Mouse (Mus musculus) mouse embryonic stem cell (cell line): ENCODE results near the gene 4933402N03Rik.

Experiments
- in situ Hi-C, 2 experiments: fragments of 300-500 bp; cut with MboI; formaldehyde crosslinking; loops; 1 replicate in 1 of 2; 3 replicates in 1 of 2; pipeline ENCODE4 v1.14.3; 2019 to 2020; ENCODE audit warnings: low sequenced_read_pairs in 2 of 2, low pct_unique_long_range_greater_than_20kb in 1 of 2, mixed read lengths in 1 of 2; ENCODE audit not compliant: unreplicated experiment in 1 of 2

4933402N03Rik gene

DNA sequence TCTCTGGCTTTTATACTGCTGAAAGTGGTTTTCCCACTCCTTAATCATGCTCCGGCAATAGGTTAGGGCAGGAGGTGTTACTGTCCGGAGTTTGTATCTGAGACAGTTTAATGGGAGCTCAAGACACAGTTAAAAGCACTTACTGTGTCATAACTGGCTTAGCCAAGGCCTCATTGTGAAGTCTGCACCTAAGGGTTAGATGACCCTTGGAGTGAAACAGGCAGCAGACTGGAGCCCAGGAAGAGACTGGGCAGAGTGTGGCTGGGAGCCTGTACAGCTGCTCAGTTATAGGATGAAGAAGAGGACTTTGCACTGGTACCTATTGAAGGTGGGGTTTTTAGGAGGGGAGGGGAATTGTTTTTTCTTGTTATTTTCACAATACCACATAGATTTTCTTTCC is at the start of gene 4933402N03Rik:
TSS of gene 4933402N03Rik (minus strand) at position 101 of the 400 bp plus-strand sequence.
- in situ Hi-C loops, result no loop called here

DNA sequence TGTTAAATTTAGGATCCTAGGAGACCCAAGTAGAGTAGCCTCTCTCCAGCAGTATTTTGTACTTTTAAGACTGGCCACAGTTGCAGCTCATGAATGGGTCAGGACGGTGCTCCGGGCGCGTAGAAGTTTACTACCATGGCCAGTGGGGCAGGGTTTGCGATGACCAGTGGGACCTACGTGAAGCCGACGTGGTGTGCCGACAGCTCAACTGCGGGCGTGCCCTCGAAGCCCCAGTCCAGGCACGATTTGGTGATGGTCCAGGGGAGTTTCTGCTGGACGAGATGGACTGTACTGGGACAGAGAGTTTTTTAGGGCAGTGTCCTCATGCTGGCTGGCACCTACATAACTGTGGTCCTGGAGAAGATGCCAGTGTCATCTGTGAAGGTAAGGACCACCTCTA is 41.9 kb upstream of the 4933402N03Rik start:
- in situ Hi-C loops, result no loop called here

DNA sequence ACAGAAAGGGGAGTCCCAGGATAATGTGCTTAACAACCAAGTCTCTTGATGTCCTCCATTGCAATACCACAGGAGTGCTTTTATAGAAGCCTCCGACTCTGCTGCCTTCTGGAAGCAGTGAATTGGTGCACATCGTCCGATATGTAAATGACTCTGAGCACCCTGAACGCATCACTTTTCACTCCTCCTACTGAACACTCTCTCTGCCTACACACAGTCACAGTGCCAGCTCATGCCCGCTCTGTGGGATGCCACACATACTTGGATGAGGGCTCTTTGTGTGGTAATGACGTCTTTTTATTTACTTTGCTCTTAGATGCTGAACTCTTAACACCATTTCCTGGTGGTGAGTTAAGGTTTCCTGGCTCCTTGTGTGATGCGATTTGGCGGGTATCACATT is 40.9 kb upstream of the 4933402N03Rik start:
- in situ Hi-C loops, result no loop called here

DNA sequence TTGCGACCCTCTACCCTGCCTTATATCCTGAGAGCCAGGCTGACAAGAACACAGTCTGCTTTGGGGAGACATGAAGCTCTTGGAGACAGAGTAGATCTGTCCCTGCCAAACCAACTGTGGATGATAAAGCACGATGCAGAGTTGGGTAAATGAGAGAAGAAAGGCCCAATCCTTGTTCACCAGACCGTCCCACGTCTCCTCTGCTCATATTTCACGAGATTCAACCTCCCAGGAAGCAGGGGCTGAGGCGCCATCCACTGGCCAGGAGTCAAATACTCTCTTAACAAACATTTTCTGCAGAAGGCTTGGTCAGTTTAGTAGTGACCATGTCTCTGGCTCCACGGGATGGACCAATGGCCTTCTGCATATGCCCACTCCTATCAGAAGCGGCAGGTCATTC is 38.2 kb upstream of the 4933402N03Rik start:
- in situ Hi-C loops, result no loop called here

DNA sequence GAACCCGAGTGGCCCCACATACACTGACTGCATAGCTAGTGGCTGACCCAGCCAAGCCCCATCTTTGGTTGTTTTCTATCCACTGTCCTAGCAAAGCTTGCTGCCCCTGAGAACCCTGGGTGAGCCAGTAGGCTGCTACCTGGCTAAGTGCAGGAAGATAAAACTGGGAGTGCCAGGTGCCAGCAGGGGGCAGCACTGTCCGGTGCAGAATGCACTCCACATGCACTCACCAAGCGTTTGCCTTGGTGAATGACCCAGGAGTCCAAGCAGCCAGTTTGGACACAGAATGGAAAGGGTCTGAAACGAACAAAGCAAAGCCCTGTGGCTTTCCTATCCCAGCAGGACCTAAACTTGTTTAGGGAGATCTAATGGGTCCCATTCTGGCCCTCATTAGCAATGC is 36.6 kb upstream of the 4933402N03Rik start:
- in situ Hi-C loops, result no loop called here

DNA sequence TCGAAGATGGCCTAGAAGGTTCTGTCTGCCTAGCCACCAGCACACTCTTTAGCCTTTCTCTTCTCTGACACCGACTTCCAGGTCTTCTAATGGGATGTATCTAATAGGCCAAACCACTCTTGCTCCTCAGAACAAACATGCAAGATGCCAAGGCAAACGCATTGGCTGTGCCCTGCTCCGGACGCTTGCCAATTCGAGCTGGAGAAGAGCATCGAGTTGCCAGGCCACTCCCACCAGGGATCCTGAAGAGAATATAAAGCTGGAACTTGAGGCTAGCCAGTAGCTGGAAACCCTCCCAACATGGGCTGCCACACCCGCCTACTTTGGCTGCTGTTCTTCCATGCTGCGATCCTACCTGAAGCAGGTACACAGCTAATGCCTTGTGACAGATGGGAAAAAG is 28.0 kb upstream of the 4933402N03Rik start, which contains the start of gene 5430419D17Rik:
TSS of gene 5430419D17Rik (plus strand) at position 282 of the 400 bp plus-strand sequence.
- in situ Hi-C loops, result no loop called here

DNA sequence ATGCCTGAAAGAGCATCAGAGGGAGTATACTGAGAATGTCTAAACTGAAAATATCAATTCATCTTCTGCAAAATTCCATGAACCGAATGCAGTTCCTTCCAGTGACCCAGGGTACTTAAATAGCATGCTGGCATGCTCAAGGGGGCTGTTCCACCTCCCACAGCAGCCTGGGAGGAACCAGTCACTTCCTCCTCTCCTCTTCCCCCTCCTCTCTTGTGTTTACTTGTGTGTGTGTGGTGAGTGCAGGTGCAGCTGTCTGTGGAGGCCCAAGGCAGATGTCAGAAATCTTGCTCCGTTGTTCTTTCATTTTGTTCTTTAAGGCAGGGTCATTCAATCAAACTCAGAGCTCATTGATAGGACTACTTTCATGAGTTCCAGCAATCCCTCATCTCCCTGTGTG is 23.0 kb upstream of the 4933402N03Rik start:
- in situ Hi-C loops, result no loop called here

DNA sequence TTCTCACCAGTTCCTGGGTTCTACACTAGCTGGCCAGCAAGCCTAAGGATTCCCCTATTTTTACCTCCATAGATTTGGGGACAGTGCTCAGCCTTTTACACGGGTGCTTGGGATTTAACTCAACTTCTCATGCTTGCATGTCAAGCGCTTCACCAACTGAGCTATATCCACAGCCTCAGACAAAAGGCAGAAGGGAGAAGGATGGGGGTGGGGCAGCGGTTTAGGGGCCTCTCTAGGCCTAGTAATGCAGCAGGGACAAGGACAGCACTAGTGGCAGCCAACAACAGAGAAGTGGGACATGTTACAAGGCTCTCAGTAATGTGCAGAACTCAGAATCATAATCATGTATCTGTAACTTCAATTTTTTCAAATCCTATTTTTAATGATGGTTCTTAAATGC is 21.7 kb upstream of the 4933402N03Rik start:
- in situ Hi-C loops, result no loop called here

DNA sequence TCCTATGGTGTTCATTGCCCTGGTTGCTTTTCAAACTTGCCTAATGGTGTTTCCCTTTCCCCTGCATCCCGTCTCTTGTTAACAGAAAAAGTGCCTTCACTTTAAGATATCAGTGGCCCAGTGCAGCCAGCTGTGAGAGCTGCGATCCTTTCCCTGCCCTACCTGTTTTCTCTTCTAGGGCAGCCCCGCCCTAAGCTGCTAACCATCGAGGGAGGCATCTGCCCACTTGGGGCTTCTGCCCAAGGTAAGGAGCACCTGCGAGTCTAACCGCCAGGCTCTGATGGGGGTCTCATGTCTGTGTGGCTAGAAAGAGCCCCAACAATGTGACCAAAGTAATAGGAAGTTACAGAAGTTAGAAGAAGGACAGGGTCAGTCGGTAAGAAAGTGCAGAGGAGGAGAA is 16.1 kb upstream of the 4933402N03Rik start:
- in situ Hi-C loops, result no loop called here

DNA sequence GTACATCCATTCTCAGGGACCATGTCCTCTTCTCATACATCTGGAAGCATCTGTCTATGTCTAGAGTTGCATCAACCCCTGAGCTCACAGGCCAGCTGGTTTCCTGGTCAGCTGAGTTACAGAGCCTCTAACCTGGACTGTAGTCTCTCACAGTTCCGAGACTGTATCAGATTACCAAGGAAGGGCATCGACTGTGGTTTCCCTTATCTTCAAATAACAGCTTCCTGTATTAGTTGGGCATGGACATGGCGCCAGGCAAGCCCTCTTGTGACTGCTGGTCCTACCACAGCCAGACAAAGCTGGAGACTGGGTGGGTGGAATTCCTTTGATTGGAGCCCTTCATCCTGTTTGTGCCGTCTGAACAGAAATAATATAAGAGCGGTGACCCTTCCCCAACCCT is 6.9 kb upstream of the 4933402N03Rik start:
- in situ Hi-C loops, result no loop called here

DNA sequence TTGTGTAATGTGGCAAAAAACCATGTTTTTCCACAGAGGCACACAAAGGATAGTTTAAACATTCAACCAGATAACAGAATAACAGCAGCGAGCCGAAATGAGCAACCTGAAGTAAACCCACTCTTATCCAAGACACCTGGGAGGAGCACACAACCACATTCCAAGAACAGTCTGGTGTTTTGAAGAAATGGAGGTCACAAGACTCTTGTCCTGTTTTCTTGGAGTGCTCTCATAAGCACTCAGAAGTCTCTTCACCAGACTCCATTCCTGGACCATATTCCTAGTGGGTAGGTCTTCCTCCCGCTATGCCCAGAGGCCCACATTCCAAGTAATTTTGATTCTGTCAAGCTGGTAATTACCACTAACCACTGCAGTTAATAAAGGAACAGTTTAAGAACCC is 4.1 kb upstream of the 4933402N03Rik start:
- in situ Hi-C loops, result no loop called here

DNA sequence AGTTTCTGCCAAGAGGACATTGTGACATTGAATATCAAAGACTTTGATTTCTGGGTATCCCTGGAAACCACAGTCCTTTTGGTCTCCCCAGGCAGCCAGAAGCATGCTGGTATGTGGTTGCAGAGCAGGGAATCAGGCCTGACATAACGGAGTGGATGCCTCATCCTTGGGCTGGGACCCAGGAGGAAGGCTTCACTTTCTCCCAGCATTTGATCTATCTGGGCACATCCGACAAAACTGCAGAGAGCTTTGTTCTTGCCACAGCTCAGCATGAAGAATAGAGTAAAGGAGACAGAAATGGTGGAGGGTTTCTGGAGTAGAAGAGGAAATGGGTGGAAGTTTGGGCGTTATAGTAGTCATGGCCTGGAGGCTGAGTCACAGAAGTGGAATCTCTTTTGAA is 12.9 kb downstream of the 4933402N03Rik start:
- in situ Hi-C loops, result no loop called here

DNA sequence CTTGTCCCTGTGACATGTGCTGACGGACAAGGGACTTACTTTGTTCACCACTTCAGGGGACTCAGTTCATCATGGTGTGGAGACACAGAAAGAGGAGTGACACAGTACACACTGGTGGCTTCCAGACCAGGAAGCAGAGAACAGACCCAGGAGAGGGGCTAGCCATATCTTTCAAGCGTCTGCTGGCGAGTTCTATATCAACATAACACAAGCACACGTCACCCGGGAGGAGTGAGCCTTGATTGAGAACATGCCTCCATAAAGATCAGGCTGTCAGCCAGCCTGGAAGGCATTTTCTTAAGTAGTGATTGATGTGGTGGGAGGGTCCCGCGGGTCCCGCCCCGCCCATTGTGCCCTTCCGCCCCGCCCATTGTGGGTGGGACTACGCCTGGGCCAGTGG is 16.1 kb downstream of the 4933402N03Rik start:
- in situ Hi-C loops, result no loop called here

DNA sequence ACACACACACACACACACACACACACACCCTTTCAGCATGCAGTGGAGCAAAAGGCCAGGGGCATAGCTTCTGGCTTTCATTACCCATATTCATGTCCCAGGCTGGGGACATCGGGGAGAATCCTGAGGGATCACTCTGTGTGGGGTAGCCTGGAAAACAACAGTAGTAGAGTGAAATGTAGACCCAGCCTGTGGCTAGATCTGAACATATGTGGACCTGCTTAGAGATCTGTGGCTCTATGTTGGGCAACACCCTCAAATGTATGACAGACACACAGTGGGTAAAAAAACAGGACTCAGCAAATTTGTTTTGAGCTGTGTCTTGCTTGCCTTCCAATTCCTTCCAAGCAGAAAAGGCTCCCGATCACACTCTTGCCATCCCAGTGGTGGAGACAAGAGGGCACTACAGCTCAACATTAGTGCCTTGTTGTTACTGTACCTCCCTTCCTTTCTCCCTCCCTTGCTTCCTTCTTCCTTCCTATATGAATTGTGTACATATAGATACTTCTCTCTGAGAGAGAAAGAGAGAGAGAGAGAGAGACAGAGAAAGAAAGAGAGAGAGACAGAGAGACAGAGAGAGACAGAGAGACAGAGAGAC is 23.8 kb downstream of the 4933402N03Rik start:
- in situ Hi-C loops, result no loop called here

DNA sequence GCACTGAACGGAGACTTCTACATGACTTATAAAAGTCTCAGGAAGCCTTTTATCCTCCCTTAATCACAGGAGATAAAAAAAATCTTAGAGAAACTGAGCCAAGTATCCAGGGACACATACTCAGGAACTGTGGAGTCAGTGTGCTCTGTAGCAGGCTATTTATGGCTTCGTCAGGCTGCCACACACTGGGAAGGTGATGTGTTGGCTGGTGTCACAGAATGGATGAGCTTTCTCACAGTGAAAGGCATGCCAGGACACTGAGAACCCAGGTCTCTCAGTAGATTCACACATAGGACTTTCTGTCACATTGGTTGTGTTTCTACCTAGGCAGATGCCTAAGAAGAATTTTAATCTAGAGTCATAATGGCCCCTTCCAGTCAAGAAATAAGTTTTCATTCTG is 31.7 kb downstream of the 4933402N03Rik start:
- in situ Hi-C loops, result no loop called here

DNA sequence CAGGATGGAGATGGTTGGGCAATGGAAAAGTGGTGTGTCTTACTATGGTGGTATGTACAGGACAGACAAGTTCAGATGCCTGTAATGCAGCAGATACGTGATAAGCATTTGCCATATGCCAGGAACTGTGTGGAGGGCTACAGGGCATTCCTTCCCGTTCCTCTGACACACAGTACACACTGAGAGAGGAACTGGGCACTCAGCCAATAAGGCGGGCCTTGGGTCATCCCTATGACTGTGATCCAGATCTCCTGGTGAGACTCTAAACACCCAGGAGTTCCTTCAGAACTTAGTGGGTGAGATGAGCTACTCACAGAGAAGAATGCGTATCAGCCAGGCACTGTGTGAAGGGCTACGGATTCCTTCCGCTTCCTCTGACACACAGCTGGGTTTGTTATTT is 32.4 kb downstream of the 4933402N03Rik start:
- in situ Hi-C loops, result no loop called here

DNA sequence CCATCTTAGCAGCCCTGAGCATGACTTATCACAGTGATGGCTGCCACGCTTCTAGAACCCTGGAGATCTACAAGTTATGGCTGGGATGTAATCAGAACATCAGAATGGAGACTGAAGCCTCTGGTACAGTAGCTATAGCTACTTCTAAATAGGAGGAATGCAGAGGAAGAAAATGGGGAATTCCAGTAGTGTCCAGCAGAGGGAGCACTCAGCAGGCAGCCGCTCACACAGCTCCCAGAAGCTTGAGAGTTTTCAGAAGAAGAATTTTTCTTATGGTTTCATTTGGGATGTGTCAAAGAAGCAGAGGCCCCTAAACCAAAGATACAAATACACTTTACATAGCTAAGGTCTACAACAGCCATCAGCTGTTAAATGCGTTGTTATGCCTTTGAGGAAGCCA is 33.6 kb downstream of the 4933402N03Rik start:
- in situ Hi-C loops, result no loop called here
